Mouse (Mus musculus) olfactory bulb, adult 2 months (tissue): Measurements from ENCODE around the gene Dctn2.

Experiments used
- CTCF ChIP-seq: fragments of 200-500 bp; IDR thresholded peaks from 2 replicates; pipeline ENCODE4 v1.5.1; 2012; ENCODE audit warnings: low read depth, mild to moderate bottlenecking, low read length, moderate library complexity; ENCODE audit not compliant: insufficient read depth
- POLR2A ChIP-seq: fragments of 200-500 bp; IDR thresholded peaks from 2 replicates; pipeline ENCODE4 v1.6.1; 2012; ENCODE audit warnings: mild to moderate bottlenecking, low read depth, low read length, moderate library complexity; ENCODE audit not compliant: insufficient read depth

DNA sequence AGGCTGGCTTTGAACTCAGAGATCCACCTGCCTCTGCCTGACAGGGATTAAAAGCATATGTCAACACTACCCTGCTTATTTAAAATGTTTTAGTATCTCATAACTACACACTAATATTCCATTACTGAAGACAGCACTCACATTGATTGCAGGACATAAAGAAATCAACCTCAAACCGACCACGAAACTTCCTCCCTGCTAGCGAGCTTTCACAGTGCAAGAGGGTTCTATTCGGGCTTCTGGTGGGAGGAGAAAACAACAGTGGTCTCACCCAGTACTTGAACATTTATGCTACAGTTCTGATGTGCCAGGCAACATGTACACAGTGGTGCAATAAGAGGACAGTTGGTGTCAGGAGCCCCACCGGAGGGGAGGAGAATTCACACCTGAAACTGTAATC lies 15.4 kb upstream of the Dctn2 start:
- no peak for TF ChIP-seq CTCF
- no peak for TF ChIP-seq POLR2A
